Mouse (Mus musculus): ENCODE results near the gene Caskin1. TPM values are rescaled to one million over a fixed set of nuclear protein-coding genes. Genes with fewer than 3 reads are reported as not detected.
"Not testable (repeated sequence)": the region's sequence is repeated elsewhere in the genome, so short reads cannot be mapped to it uniquely, and the experiment has no call there.

The Caskin1 gene
- polyA plus RNA-seq, 1 experiment from 2014 or later, result 1.5 TPM

GRCm38 (mm10) chr17:24453372-24453771 is 35.0 kb upstream of the Caskin1 start:
- no peaks in the 10 kb centered on the region for H3K9me3 ChIP-seq (replicated peaks; ENCODE audit: control insufficient read depth, low read length)
- H3K27ac ChIP-seq (ENCODE audit: low read length), result peak overlapping the region; percentile 99; the same call in 1 of the 2 replicates
- H3K36me3 ChIP-seq (ENCODE audit: control insufficient read depth, insufficient read depth, low read length), result peaks cover 11% of the 10 kb centered on the region; the same call in 1 of the 2 replicates
- no peak overlapping the region for H3K9ac ChIP-seq (ENCODE audit: low read length)
- WGBS, result 64% methylated on average over 2 of the region's 2 CpGs
- H3K4me3 ChIP-seq (replicated peaks; ENCODE audit: low read length), result no peak overlapping the region
- peaks cover 13% of the 10 kb centered on the region for H3K4me1 ChIP-seq (ENCODE audit: control insufficient read depth, insufficient read depth, low read length)
- no peak for ATAC-seq (ENCODE audit: insufficient read depth, low FRiP score)
- H3K4me2 ChIP-seq (ENCODE audit: low read depth, low read length), result peak overlapping the region; percentile 84
- no peaks in the 10 kb centered on the region for H3K27me3 ChIP-seq (ENCODE audit: control insufficient read depth, insufficient read depth, low read length)

- H3K27me3 ChIP-seq (ENCODE audit: control insufficient read depth, insufficient read depth, low read length), result no peaks in the 10 kb centered on the region
- H3K27ac ChIP-seq (ENCODE audit: low read length), result peak overlapping the region; percentile 99
- ATAC-seq (ENCODE audit: insufficient read depth, low FRiP score), result no peak
- peak overlapping the region; percentile 94 for H3K9ac ChIP-seq (ENCODE audit: low read length)
- WGBS, result 2% methylated on average over 14 of the region's 14 CpGs
- H3K9me3 ChIP-seq (replicated peaks; ENCODE audit: control insufficient read depth, low read length), result no peaks in the 10 kb centered on the region
- H3K4me1 ChIP-seq (ENCODE audit: control insufficient read depth, insufficient read depth, low read length), result peaks cover 13% of the 10 kb centered on the region
- H3K4me3 ChIP-seq (replicated peaks; ENCODE audit: low read length), result peak overlapping the region; percentile 90
- H3K4me2 ChIP-seq (ENCODE audit: low read depth, low read length), result peak overlapping the region; percentile 84
- peaks cover 3% of the 10 kb centered on the region; the same call in 1 of the 2 replicates for H3K36me3 ChIP-seq (ENCODE audit: control insufficient read depth, insufficient read depth, low read length)
Observed at GRCm38 (mm10) chr17:24454218-24454755, 34.1 kb upstream of the Caskin1 start.

- ATAC-seq (ENCODE audit: insufficient read depth, low FRiP score), result peak; percentile 93
- Histone ChIP-seq H3K36me3 (ENCODE audit: control insufficient read depth, insufficient read depth, low read length) (no peaks in the 10 kb centered on the region), H3K27ac (ENCODE audit: low read length) (peak overlapping the region; percentile 99), H3K4me1 (ENCODE audit: control insufficient read depth, insufficient read depth, low read length) (peaks cover 13% of the 10 kb centered on the region), H3K9me3 (replicated peaks; ENCODE audit: control insufficient read depth, low read length) (no peaks in the 10 kb centered on the region), H3K4me3 (replicated peaks; ENCODE audit: low read length) (peak overlapping the region; percentile 90), H3K27me3 (ENCODE audit: control insufficient read depth, insufficient read depth, low read length) (no peaks in the 10 kb centered on the region), H3K9ac (ENCODE audit: low read length) (peak overlapping the region; percentile 94), H3K4me2 (ENCODE audit: low read depth, low read length) (peak overlapping the region; percentile 84)
- under 1% methylated on average over 67 of the region's 67 CpGs for WGBS
Observed at GRCm38 (mm10) chr17:24454756-24455522, 33.5 kb upstream of the Caskin1 start.

GRCm38 (mm10) chr17:24455523-24456206 is 32.7 kb upstream of the Caskin1 start:
- H3K4me2 ChIP-seq (ENCODE audit: low read depth, low read length), result peak overlapping the region; percentile 47

GRCm38 (mm10) chr17:24461580-24461979 is 26.8 kb upstream of the Caskin1 start:
- no peaks in the 10 kb centered on the region for H3K27me3 ChIP-seq (ENCODE audit: control insufficient read depth, insufficient read depth, low read length)
- H3K9ac ChIP-seq (ENCODE audit: low read length), result no peak overlapping the region
- H3K9me3 ChIP-seq (replicated peaks; ENCODE audit: control insufficient read depth, low read length), result no peaks in the 10 kb centered on the region
- no peak overlapping the region for H3K4me2 ChIP-seq (ENCODE audit: low read depth, low read length)
- no peak overlapping the region for H3K27ac ChIP-seq (ENCODE audit: low read length)
- H3K4me1 ChIP-seq (ENCODE audit: control insufficient read depth, insufficient read depth, low read length), result no peaks in the 10 kb centered on the region
- 68% methylated on average over 2 of the region's 2 CpGs for WGBS
- no peak for ATAC-seq (ENCODE audit: insufficient read depth, low FRiP score)
- H3K4me3 ChIP-seq (replicated peaks; ENCODE audit: low read length), result no peak overlapping the region
- H3K36me3 ChIP-seq (ENCODE audit: control insufficient read depth, insufficient read depth, low read length), result no peaks in the 10 kb centered on the region

More at GRCm38 (mm10) chr17:24455523-24456206, 32.7 kb upstream of the Caskin1 start:
- not testable (repeated sequence) for H3K9me3 ChIP-seq (replicated peaks; ENCODE audit: control insufficient read depth, low read length); H3K9ac ChIP-seq (ENCODE audit: low read length); H3K27me3 ChIP-seq (ENCODE audit: control insufficient read depth, insufficient read depth, low read length); H3K36me3 ChIP-seq (ENCODE audit: control insufficient read depth, insufficient read depth, low read length)
- peak overlapping the region; percentile 46 for H3K27ac ChIP-seq (ENCODE audit: low read length)
- peak overlapping the region; percentile 90 for H3K4me3 ChIP-seq (replicated peaks; ENCODE audit: low read length)
- ATAC-seq (ENCODE audit: insufficient read depth, low FRiP score), result peak; percentile 4; the same call in 1 of the 2 replicates
- H3K4me1 ChIP-seq (ENCODE audit: control insufficient read depth, insufficient read depth, low read length), result peaks cover 13% of the 10 kb centered on the region
- WGBS, result 49% methylated on average over 10 of the region's 10 CpGs

GRCm38 (mm10) chr17:24462932-24463331 is 25.5 kb upstream of the Caskin1 start:
- Histone ChIP-seq H3K9ac (ENCODE audit: low read length) (no peak overlapping the region), H3K36me3 (ENCODE audit: control insufficient read depth, insufficient read depth, low read length) (no peaks in the 10 kb centered on the region), H3K27ac (ENCODE audit: low read length) (no peak overlapping the region), H3K27me3 (ENCODE audit: control insufficient read depth, insufficient read depth, low read length) (no peaks in the 10 kb centered on the region), H3K4me3 (replicated peaks; ENCODE audit: low read length) (no peak overlapping the region), H3K4me1 (ENCODE audit: control insufficient read depth, insufficient read depth, low read length) (no peaks in the 10 kb centered on the region), H3K4me2 (ENCODE audit: low read depth, low read length) (no peak overlapping the region), H3K9me3 (replicated peaks; ENCODE audit: control insufficient read depth, low read length) (no peaks in the 10 kb centered on the region)
- 73% methylated on average over 1 of the region's 1 CpGs for WGBS
- ATAC-seq (ENCODE audit: insufficient read depth, low FRiP score), result no peak

- no peak for ATAC-seq (ENCODE audit: insufficient read depth, low FRiP score)
- Histone ChIP-seq H3K27ac (ENCODE audit: low read length) (no peak overlapping the region), H3K4me3 (replicated peaks; ENCODE audit: low read length) (no peak overlapping the region), H3K4me2 (ENCODE audit: low read depth, low read length) (no peak overlapping the region), H3K36me3 (ENCODE audit: control insufficient read depth, insufficient read depth, low read length) (no peaks in the 10 kb centered on the region), H3K9me3 (replicated peaks; ENCODE audit: control insufficient read depth, low read length) (no peaks in the 10 kb centered on the region), H3K4me1 (ENCODE audit: control insufficient read depth, insufficient read depth, low read length) (no peaks in the 10 kb centered on the region), H3K9ac (ENCODE audit: low read length) (no peak overlapping the region), H3K27me3 (ENCODE audit: control insufficient read depth, insufficient read depth, low read length) (no peaks in the 10 kb centered on the region)
- 49% methylated on average over 6 of the region's 6 CpGs for WGBS
Observed at GRCm38 (mm10) chr17:24463374-24464133, 24.8 kb upstream of the Caskin1 start.

- Histone ChIP-seq H3K4me2 (ENCODE audit: low read depth, low read length) (no peak overlapping the region), H3K27me3 (ENCODE audit: control insufficient read depth, insufficient read depth, low read length) (no peaks in the 10 kb centered on the region), H3K9ac (ENCODE audit: low read length) (no peak overlapping the region), H3K36me3 (ENCODE audit: control insufficient read depth, insufficient read depth, low read length) (no peaks in the 10 kb centered on the region), H3K9me3 (replicated peaks; ENCODE audit: control insufficient read depth, low read length) (no peaks in the 10 kb centered on the region), H3K4me3 (replicated peaks; ENCODE audit: low read length) (no peak overlapping the region), H3K27ac (ENCODE audit: low read length) (no peak overlapping the region), H3K4me1 (ENCODE audit: control insufficient read depth, insufficient read depth, low read length) (peaks cover 23% of the 10 kb centered on the region)
- 92% methylated on average over 5 of the region's 5 CpGs for WGBS
- ATAC-seq (ENCODE audit: insufficient read depth, low FRiP score), result no peak
Observed at GRCm38 (mm10) chr17:24468636-24469246, 19.7 kb upstream of the Caskin1 start.
